Mouse (Mus musculus): Measurements from ENCODE around the gene Gm20075. TPM values are rescaled to one million over a fixed set of nuclear protein-coding genes. Genes with fewer than 3 reads are reported as not detected.
"Not testable (repeated sequence)": the region's sequence is repeated elsewhere in the genome, so short reads cannot be mapped to it uniquely, and the experiment has no call there.

Gene Gm20075
- polyA plus RNA-seq, 1 experiment from 2014 or later = 13.7 TPM

DNA sequence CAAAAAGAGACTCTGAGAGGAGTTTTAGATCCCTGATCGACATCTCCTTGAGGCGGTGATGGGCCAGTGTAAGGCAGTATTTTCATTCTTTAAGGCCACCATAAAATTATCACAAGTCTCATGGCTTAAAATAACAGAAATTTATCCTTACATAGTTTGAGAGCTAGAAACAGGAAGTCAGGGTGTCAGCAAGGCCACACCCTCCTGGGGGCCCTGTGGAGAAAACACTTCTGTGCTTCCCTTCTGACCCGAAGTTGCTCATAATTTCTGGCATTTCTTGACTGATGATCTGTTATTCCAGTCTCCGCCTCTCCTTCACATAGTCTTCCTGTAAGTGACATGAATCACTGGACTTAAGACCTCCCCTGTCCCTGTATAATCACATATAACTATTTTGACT lies 25.2 kb upstream of the Gm20075 start:
- H3K9ac ChIP-seq (ENCODE audit: low read length) = no peak overlapping the region
- DNase-seq (ENCODE audit: low spot score) (no peak), ATAC-seq (ENCODE audit: low FRiP score, low TSS enrichment) (no peak)
- no peak for TF ChIP-seq EP300 (optimal IDR thresholded peaks at IDR 0.05)
- TF ChIP-seq CTCF (IDR thresholded peaks at IDR 0.05; ENCODE audit: low read depth) = no peak
- no peaks in the 10 kb centered on the region for H3K9me3 ChIP-seq (ENCODE audit: control insufficient read depth, low read length)
- no peak overlapping the region for H3K27ac ChIP-seq (replicated peaks)
- H3K4me3 ChIP-seq (ENCODE audit: low read depth, low read length) = no peak overlapping the region
- H3K4me2 ChIP-seq (replicated peaks; ENCODE audit: low read depth) = no peak overlapping the region
- H3K27me3 ChIP-seq (ENCODE audit: control insufficient read depth, insufficient read depth, low read length) = no peaks in the 10 kb centered on the region
- WGBS = 63% methylated on average over 4 of the region's 4 CpGs
- no peaks in the 10 kb centered on the region for H3K36me3 ChIP-seq (ENCODE audit: control insufficient read depth, insufficient read depth, low read length)
- no peaks in the 10 kb centered on the region for H3K4me1 ChIP-seq (replicated peaks; ENCODE audit: control insufficient read depth, insufficient read depth)

DNA sequence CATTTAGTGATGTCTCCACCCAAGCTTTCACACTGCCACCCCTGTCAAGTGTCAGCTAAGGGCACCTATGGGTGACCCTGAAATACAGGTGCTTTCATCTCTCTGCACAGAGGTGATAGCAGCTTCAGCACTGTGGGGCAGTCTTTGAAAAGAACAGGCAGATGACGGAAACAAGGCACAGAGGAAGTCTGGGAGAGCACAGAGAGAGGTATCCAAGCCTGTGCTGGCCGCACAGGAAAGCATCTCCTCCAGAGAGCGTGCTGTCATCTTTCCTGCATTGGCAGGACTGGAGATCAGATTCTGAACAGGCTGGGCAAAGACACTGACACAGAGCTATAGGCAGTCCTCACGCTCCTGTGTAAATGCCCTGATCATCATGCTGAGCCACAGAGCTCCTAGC lies 9.8 kb upstream of the Gm20075 start:
- H3K27me3 ChIP-seq (ENCODE audit: control insufficient read depth, insufficient read depth, low read length) = no peaks in the 10 kb centered on the region
- ATAC-seq (ENCODE audit: low FRiP score, low TSS enrichment) (no peak), DNase-seq (ENCODE audit: low spot score) (no peak)
- TF ChIP-seq EP300 (optimal IDR thresholded peaks at IDR 0.05) = no peak
- no peak for TF ChIP-seq CTCF (IDR thresholded peaks at IDR 0.05; ENCODE audit: low read depth)
- no peak overlapping the region for H3K4me3 ChIP-seq (ENCODE audit: low read depth, low read length)
- no peaks in the 10 kb centered on the region for H3K36me3 ChIP-seq (ENCODE audit: control insufficient read depth, insufficient read depth, low read length)
- H3K9me3 ChIP-seq (ENCODE audit: control insufficient read depth, low read length) = no peaks in the 10 kb centered on the region
- H3K9ac ChIP-seq (ENCODE audit: low read length) = no peak overlapping the region
- no peak overlapping the region for H3K27ac ChIP-seq (replicated peaks)
- H3K4me1 ChIP-seq (replicated peaks; ENCODE audit: control insufficient read depth, insufficient read depth) = no peaks in the 10 kb centered on the region
- WGBS = 59% methylated on average over 4 of the region's 4 CpGs
- H3K4me2 ChIP-seq (replicated peaks; ENCODE audit: low read depth) = no peak overlapping the region

DNA sequence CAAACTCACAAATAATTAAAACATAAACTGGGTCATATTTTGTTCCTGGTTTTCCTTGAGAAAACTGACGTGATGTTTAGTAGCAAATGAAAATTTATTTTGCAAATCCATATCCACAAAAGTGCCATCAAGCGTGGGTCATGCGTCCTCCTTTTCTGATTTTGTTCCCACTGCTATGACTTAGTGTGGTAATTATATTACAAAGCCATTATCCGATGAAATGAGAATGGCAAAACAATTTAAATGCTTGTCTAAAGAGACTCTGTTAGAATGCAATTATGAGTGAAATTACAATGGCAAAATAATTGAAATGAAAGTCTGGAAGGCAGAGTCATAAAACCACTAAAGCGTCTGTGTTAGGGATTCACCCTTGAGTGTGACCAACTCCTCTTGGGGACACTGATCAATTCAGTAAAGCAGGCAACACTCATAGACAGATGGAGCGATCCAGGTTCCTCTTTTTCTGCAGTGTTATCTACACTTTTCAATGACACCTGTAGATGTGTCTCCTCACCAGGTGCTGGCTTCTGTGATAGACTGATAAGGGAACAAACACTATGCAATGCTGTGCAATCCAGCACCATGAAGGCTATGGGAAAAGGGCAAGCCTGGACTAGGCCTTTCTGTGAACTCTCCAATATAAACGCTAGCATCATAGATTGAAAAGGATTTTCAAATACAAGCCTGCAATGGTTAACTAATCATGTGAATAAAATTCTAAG lies 4.6 kb upstream of the Gm20075 start:
- 68% methylated on average over 7 of the region's 7 CpGs for WGBS
- ATAC-seq (ENCODE audit: low FRiP score, low TSS enrichment) (no peak), DNase-seq (ENCODE audit: low spot score) (no peak)
- H3K27me3 ChIP-seq (ENCODE audit: control insufficient read depth, insufficient read depth, low read length) = no peaks in the 10 kb centered on the region
- H3K9me3 ChIP-seq (ENCODE audit: control insufficient read depth, low read length) = no peaks in the 10 kb centered on the region
- no peak overlapping the region for H3K27ac ChIP-seq (replicated peaks)
- H3K4me3 ChIP-seq (ENCODE audit: low read depth, low read length) = no peak overlapping the region
- H3K36me3 ChIP-seq (ENCODE audit: control insufficient read depth, insufficient read depth, low read length) = no peaks in the 10 kb centered on the region
- no peaks in the 10 kb centered on the region for H3K4me1 ChIP-seq (replicated peaks; ENCODE audit: control insufficient read depth, insufficient read depth)
- no peak for TF ChIP-seq EP300 (optimal IDR thresholded peaks at IDR 0.05)
- no peak for TF ChIP-seq CTCF (IDR thresholded peaks at IDR 0.05; ENCODE audit: low read depth)
- H3K4me2 ChIP-seq (replicated peaks; ENCODE audit: low read depth) = no peak overlapping the region
- no peak overlapping the region for H3K9ac ChIP-seq (ENCODE audit: low read length)

DNA sequence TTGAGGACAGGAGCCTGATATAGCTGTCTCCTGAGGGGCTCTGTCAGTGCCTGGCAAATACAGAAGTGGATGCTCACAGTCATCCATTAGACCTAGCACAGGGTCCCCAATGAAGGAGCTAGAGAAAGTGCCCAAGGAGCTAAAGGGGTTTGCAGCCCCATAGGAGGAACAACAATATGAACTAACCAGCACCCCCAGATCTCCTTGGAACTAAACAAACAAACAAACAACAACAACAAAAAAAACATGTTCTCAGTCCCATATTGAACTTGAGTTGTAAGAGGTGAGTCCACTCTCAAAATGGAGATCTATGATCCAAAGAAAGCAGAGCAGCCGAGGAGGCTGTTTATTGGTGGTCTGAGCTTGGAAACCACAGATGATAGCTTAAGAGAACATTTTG lies 578 bp upstream of the Gm20075 start, which contains the start of gene Gm17190:
TSS of gene Gm17190 (plus strand) at position 301 of the 400 bp plus-strand sequence.
- not testable (repeated sequence) for H3K27me3 ChIP-seq (ENCODE audit: control insufficient read depth, insufficient read depth, low read length); ATAC-seq (ENCODE audit: low FRiP score, low TSS enrichment); H3K36me3 ChIP-seq (ENCODE audit: control insufficient read depth, insufficient read depth, low read length); H3K27ac ChIP-seq (replicated peaks); H3K4me2 ChIP-seq (replicated peaks; ENCODE audit: low read depth); H3K9ac ChIP-seq (ENCODE audit: low read length); H3K4me1 ChIP-seq (replicated peaks; ENCODE audit: control insufficient read depth, insufficient read depth); H3K4me3 ChIP-seq (ENCODE audit: low read depth, low read length); H3K9me3 ChIP-seq (ENCODE audit: control insufficient read depth, low read length); DNase-seq (ENCODE audit: low spot score)
- 79% methylated on average over 1 of the region's 1 CpGs for WGBS

DNA sequence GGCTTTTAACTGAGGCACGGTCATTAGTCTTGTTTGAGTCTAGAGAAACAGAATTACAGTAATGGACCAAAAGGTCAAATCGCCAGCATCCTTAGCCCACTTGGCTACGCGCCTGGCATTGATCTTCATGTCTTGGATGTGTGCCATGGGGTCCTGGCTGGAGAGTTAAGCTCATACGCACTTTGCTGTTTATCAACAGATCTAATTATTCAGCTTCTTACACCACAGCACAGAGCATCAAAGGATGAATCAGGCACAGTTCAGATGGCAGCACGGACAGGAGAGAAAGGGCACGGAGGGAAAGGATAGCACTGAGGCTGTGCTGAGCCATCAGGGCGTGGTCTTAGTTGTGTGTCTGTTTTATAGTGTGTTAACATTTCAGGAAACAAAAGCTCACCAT lies 7.6 kb downstream of the Gm20075 start:
- DNase-seq (ENCODE audit: low spot score) (peak; percentile 14), ATAC-seq (ENCODE audit: low FRiP score, low TSS enrichment) (no peak)
- 40% methylated on average over 8 of the region's 8 CpGs for WGBS
- no peaks in the 10 kb centered on the region for H3K9me3 ChIP-seq (ENCODE audit: control insufficient read depth, low read length)
- H3K27ac ChIP-seq (replicated peaks) = no peak overlapping the region
- TF ChIP-seq EP300 (optimal IDR thresholded peaks at IDR 0.05) = no peak
- TF ChIP-seq CTCF (IDR thresholded peaks at IDR 0.05; ENCODE audit: low read depth) = no peak
- no peaks in the 10 kb centered on the region for H3K4me1 ChIP-seq (replicated peaks; ENCODE audit: control insufficient read depth, insufficient read depth)
- H3K27me3 ChIP-seq (ENCODE audit: control insufficient read depth, insufficient read depth, low read length) = no peaks in the 10 kb centered on the region
- H3K4me2 ChIP-seq (replicated peaks; ENCODE audit: low read depth) = no peak overlapping the region
- H3K4me3 ChIP-seq (ENCODE audit: low read depth, low read length) = no peak overlapping the region
- no peak overlapping the region for H3K9ac ChIP-seq (ENCODE audit: low read length)
- no peaks in the 10 kb centered on the region for H3K36me3 ChIP-seq (ENCODE audit: control insufficient read depth, insufficient read depth, low read length)

DNA sequence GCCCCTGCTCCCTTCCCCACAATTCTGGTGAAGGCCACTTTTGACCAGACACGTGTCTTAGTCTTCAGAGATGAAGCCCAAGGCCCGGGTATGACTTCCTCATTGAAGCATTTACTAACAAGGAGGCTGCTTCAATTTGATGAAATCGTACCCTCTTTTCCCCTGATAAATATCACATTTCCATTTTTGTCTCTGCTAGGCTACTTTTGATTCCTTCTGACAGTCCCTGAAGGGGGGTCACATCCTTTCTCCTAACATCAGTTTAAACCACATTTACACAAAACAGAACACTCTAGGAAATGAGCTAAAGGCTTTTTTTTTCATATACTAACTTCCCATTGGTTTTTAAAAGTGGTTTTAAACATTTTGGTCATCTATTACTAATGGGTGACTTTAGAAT lies 28.4 kb downstream of the Gm20075 start:
- Histone ChIP-seq H3K9me3 (ENCODE audit: control insufficient read depth, low read length) (no peaks in the 10 kb centered on the region), H3K9ac (ENCODE audit: low read length) (no peak overlapping the region), H3K27ac (replicated peaks) (no peak overlapping the region), H3K4me3 (ENCODE audit: low read depth, low read length) (no peak overlapping the region), H3K4me2 (replicated peaks; ENCODE audit: low read depth) (no peak overlapping the region), H3K4me1 (replicated peaks; ENCODE audit: control insufficient read depth, insufficient read depth) (no peaks in the 10 kb centered on the region), H3K36me3 (ENCODE audit: control insufficient read depth, insufficient read depth, low read length) (no peaks in the 10 kb centered on the region), H3K27me3 (ENCODE audit: control insufficient read depth, insufficient read depth, low read length) (no peaks in the 10 kb centered on the region)
- ATAC-seq (ENCODE audit: low FRiP score, low TSS enrichment) (no peak), DNase-seq (ENCODE audit: low spot score) (no peak)
- WGBS = 75% methylated on average over 3 of the region's 3 CpGs
- TF ChIP-seq EP300 (optimal IDR thresholded peaks at IDR 0.05) (no peak), CTCF (IDR thresholded peaks at IDR 0.05; ENCODE audit: low read depth) (no peak)

All from stomach, postnatal 0 days (tissue).